Mouse (Mus musculus): ENCODE results near the gene Elmsan1.

DNA sequence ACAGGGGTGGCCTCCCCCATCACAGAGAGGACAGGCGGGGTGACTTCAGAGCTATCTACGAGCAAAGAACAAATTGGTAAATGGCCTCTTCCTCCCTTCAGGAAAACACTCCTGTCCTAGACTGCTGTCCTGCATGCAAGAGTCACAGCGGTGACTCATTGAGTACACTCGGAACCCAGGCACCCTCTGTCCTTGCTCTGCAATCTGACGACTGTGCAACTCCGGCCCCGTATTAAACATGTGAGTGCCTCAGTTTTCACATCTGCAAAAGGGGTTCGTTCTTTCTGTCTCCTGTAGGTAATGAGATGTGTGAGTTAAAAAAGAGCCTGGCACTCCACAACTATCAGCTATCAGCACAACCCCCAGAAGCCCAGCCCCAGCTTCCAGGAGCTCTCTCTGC is 58.2 kb downstream of the Elmsan1 start:
- no peak for TF ChIP-seq GATA1 (IDR thresholded peaks at IDR 0.05; ENCODE audit: borderline replicate concordance, low read length)
- TF ChIP-seq FLI1 (IDR thresholded peaks at IDR 0.05; ENCODE audit: low read length): no peak

Data from megakaryocyte, embryonic 14.5 days (primary cell).